Mouse (Mus musculus) lung, embryonic 14.5 days (tissue): Measurements from ENCODE around the gene Nab1. TPM values are rescaled to one million over a fixed set of nuclear protein-coding genes. Genes with fewer than 3 reads are reported as not detected.

Source experiments
- ATAC-seq: fragments of 200-750 bp; cut with Nextera tagmentation; 2 replicates; pipeline ENCODE4 v1.8.0; 2017; ENCODE audit warnings: mild to moderate bottlenecking, moderate TSS enrichment, moderate library complexity; ENCODE audit not compliant: insufficient read depth
- DNase-seq: peaks from one replicate; pipeline ENCODE4 v3.0.0-alpha.2; 2015
- H3K27ac ChIP-seq: fragments of 300-500 bp; sonication (generic); 2 replicates; pipeline ENCODE4 v1.5.1; 2014; ENCODE audit warnings: low read depth, mild to moderate bottlenecking, moderate library complexity
- H3K27me3 ChIP-seq: fragments of 300-500 bp; sonication (generic); 2 replicates; pipeline ENCODE4 v1.6.1; 2014; ENCODE audit warnings: low read length, control low read depth; ENCODE audit not compliant: insufficient read depth
- H3K36me3 ChIP-seq: fragments of 300-500 bp; sonication (generic); 2 replicates; pipeline ENCODE4 v1.6.1; 2014; ENCODE audit warnings: control low read depth; ENCODE audit not compliant: insufficient read depth
- H3K4me1 ChIP-seq: fragments of 300-500 bp; sonication (generic); 2 replicates; pipeline ENCODE4 v1.6.1; 2014; ENCODE audit warnings: antibody characterized with exemption, control low read depth; ENCODE audit not compliant: insufficient read depth
- H3K4me2 ChIP-seq: fragments of 300-500 bp; sonication (generic); 2 replicates; pipeline ENCODE4 v1.6.1; 2014; ENCODE audit warnings: mild to moderate bottlenecking
- H3K4me3 ChIP-seq: fragments of 300-500 bp; sonication (generic); 2 replicates; pipeline ENCODE4 v1.5.1; 2014; ENCODE audit warnings: low read depth, low read length
- H3K9ac ChIP-seq: fragments of 300-500 bp; sonication (generic); 2 replicates; pipeline ENCODE4 v1.6.1; 2014
- H3K9me3 ChIP-seq: fragments of 300-500 bp; sonication (generic); 2 replicates; pipeline ENCODE4 v1.6.1; 2016; ENCODE audit warnings: low read depth, low read length, control low read depth
- CTCF ChIP-seq: IDR thresholded peaks from 2 replicates; pipeline ENCODE4 v1.5.1; 2016; ENCODE audit warnings: antibody characterized with exemption, low read depth
- WGBS: fragments of 180-500 bp; shearing (Covaris S2); extraction: QIAGEN DNeasy Blood & Tissue Kit; methylation state at CpG from one replicate; pipeline ENCODE4 v1.1.7; 2014; 5-methylcytosine and 5-hydroxymethylcytosine counted together
- polyA plus RNA-seq: library from polyadenylated mRNA; unstranded; fragments of >200 nt; fragmentation: Nextera tagmentation; extraction: Ambion mirVana; gene quantifications from 2 replicates; pipeline ENCODE4 v1.2.1, GENCODE M21; 2014

Gene Nab1
- polyA plus RNA-seq, 1 experiment from 2014 or later, result 25.7 TPM

GRCm38 (mm10) chr1:52502296-52502695, 1.8 kb upstream of the Nab1 start:
- Histone ChIP-seq H3K9ac (no peak overlapping the region), H3K36me3 (no peaks in the 10 kb centered on the region), H3K9me3 (no peaks in the 10 kb centered on the region), H3K4me2 (no peak overlapping the region), H3K4me3 (no peak overlapping the region), H3K27ac (no peak overlapping the region; the same call in 1 of the 2 replicates), H3K27me3 (no peaks in the 10 kb centered on the region), H3K4me1 (no peaks in the 10 kb centered on the region; the same call in 1 of the 2 replicates)
- ATAC-seq (no peak), DNase-seq (no peak)
- no peak for TF ChIP-seq CTCF
- 46% methylated on average over 4 of the region's 4 CpGs for WGBS

- no peaks in the 10 kb centered on the region for H3K9me3 ChIP-seq
- no peak overlapping the region for H3K9ac ChIP-seq
- peak overlapping the region; percentile 23; the same call in 1 of the 2 replicates for H3K4me2 ChIP-seq
- peak; percentile 41 for DNase-seq
- no peak overlapping the region for H3K4me3 ChIP-seq
- 38% methylated on average over 10 of the region's 10 CpGs for WGBS
- no peak for TF ChIP-seq CTCF
- H3K4me1 ChIP-seq, result no peaks in the 10 kb centered on the region; the same call in 1 of the 2 replicates
- no peak for ATAC-seq
- peak overlapping the region; percentile 24; the same call in 1 of the 2 replicates for H3K27ac ChIP-seq
- H3K27me3 ChIP-seq, result no peaks in the 10 kb centered on the region
- no peaks in the 10 kb centered on the region for H3K36me3 ChIP-seq
Observed at GRCm38 (mm10) chr1:52501688-52502133, 1.2 kb upstream of the Nab1 start.

GRCm38 (mm10) chr1:52501090-52501489, 611 bp upstream of the Nab1 start:
- Histone ChIP-seq H3K9me3 (no peaks in the 10 kb centered on the region), H3K4me1 (no peaks in the 10 kb centered on the region; the same call in 1 of the 2 replicates), H3K27ac (peak overlapping the region; percentile 90), H3K4me2 (peak overlapping the region; percentile 74), H3K9ac (no peak overlapping the region), H3K36me3 (no peaks in the 10 kb centered on the region), H3K27me3 (no peaks in the 10 kb centered on the region), H3K4me3 (peak overlapping the region; percentile 85; the same call in 1 of the 2 replicates)
- DNase-seq, result peak; percentile 50
- TF ChIP-seq CTCF, result no peak
- 16% methylated on average over 1 of the region's 1 CpGs for WGBS
- no peak for ATAC-seq

DNA sequence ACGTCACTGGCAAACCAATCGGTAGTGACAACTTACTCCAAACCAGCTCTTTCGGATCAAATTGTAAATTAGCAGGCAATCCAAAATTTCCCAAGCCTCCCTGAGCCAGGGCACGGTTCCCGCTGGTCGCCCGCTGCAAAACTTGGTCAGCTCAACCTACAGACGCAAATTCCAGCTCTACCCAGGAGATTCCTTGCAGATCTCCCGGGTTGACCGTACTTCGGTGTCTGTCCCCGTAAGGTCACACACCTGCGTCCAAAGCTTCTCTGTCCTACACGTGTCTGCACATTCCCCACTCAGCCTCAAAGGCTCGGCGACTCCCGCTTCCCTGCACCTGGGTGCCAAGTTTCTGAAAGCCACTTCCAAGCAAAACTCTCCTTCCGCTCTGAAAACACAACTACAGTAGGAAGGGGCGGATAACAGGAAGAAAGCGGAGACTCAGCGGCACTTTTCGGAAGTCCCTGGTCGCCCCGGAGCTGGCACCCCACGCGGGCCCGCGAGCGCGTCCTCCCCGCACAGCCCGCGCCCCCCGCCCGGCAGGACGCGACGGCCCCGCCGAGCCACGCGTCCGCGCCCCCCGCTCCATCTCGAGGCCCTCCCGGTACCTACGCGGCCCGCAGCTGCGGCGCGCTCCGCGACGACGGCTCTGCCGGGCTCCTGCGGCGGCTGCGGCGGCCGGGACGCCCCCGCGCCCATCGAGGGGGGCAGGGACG, 722 bp downstream of the Nab1 start:
- no peak for TF ChIP-seq CTCF
- DNase-seq (peak; percentile 72), ATAC-seq (peak; percentile 71)
- Histone ChIP-seq H3K27me3 (no peaks in the 10 kb centered on the region), H3K9ac (peak overlapping the region; percentile 87), H3K4me2 (peak overlapping the region; percentile 74), H3K9me3 (no peaks in the 10 kb centered on the region), H3K4me3 (peak overlapping the region; percentile 85), H3K36me3 (no peaks in the 10 kb centered on the region), H3K27ac (peak overlapping the region; percentile 90), H3K4me1 (no peaks in the 10 kb centered on the region; the same call in 1 of the 2 replicates)
- WGBS, result under 1% methylated on average over 62 of the region's 68 CpGs

DNA sequence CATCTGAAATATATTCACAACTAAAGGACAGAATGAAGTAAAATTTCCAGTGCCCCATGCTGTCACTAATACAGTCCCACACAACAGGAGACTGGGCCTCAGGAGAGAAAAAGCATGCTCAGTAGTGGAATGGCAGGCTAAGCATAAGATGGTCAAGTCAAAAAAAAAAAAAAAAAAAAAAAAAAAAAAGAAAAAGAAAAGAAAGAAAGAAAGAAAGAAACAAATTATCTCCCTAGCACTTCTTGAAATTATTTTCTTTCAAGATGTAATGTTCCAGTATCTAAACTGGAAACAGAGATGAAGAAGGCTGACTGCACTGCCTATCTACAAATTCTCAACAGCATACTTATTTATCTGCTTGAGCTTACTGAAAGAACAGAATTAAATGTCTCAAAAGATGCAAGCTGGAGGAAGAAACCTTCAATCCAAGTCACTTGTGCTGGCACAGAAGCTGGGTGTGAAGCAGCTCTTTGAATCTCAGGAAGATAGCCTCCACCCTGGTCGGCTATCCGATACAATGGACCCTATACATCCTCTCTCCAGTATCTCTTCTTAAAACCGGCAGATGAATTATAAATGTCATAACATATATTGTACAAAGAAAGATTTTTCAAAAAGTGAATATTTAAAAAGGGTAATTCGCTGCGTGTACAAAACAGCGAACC, 1.6 kb downstream of the Nab1 start:
- Histone ChIP-seq H3K4me2 (peak overlapping the region; percentile 74), H3K27ac (no peak overlapping the region), H3K27me3 (no peaks in the 10 kb centered on the region), H3K36me3 (no peaks in the 10 kb centered on the region), H3K9me3 (no peaks in the 10 kb centered on the region), H3K4me3 (peak overlapping the region; percentile 85), H3K4me1 (no peaks in the 10 kb centered on the region; the same call in 1 of the 2 replicates), H3K9ac (peak overlapping the region; percentile 87)
- DNase-seq (peak; percentile 19), ATAC-seq (no peak)
- TF ChIP-seq CTCF, result no peak
- WGBS, result 12% methylated on average over 6 of the region's 6 CpGs

- no peak overlapping the region for H3K4me2 ChIP-seq
- peak; percentile 42; the same call in 1 of the 2 replicates for TF ChIP-seq CTCF
- H3K27me3 ChIP-seq, result no peaks in the 10 kb centered on the region
- 69% methylated on average over 7 of the region's 7 CpGs for WGBS
- H3K9me3 ChIP-seq, result no peaks in the 10 kb centered on the region
- ATAC-seq (peak; percentile 44; the same call in 1 of the 2 replicates), DNase-seq (peak; percentile 42)
- H3K36me3 ChIP-seq, result peaks cover 16% of the 10 kb centered on the region
- H3K4me3 ChIP-seq, result no peak overlapping the region
- no peak overlapping the region for H3K27ac ChIP-seq
- H3K9ac ChIP-seq, result no peak overlapping the region
- no peaks in the 10 kb centered on the region for H3K4me1 ChIP-seq
Observed at GRCm38 (mm10) chr1:52489538-52490181, 10.8 kb downstream of the Nab1 start.
